In genomic region chr12:71135581-71135980, GRCm38 (mm10) we compare ENCODE assay signal across 8 mouse cellular contexts. TPM values are rescaled to one million over a fixed set of nuclear protein-coding genes. Genes with fewer than 3 reads are reported as not detected.
DNase-seq lines count a peak whose midpoint lies in the region; ATAC-seq and TF ChIP-seq lines count a peak whose summit lies in the region.

No protein-coding gene starts in this region.

- peak overlapping the region; percentile 73 for H3K4me2 ChIP-seq in hindbrain, embryonic 12.5 days (replicated peaks)
- peak overlapping the region; percentile 98 for H3K4me2 ChIP-seq in liver, embryonic 16.5 days (ENCODE audit: low read depth, low read length)

- H3K27ac ChIP-seq in ES-Bruce4 (ENCODE audit: insufficient read depth, low read length), result no peak overlapping the region
- no peak overlapping the region for H3K27ac ChIP-seq in hindbrain, embryonic 12.5 days
- no peak overlapping the region; the same call in 1 of the 2 replicates for H3K27ac ChIP-seq in liver, embryonic 16.5 days (ENCODE audit: low read length)

- H3K36me3 ChIP-seq in ES-Bruce4 (ENCODE audit: control insufficient read depth, insufficient read depth, low read length, poor library complexity, severe bottlenecking), result peaks cover 22% of the 10 kb centered on the region
- H3K36me3 ChIP-seq in hindbrain, embryonic 12.5 days, result peaks cover 25% of the 10 kb centered on the region
- H3K36me3 ChIP-seq in liver, embryonic 16.5 days (ENCODE audit: control insufficient read depth, insufficient read depth), result peaks cover 8% of the 10 kb centered on the region

- TF ChIP-seq CTCF in ES-Bruce4 (IDR thresholded peaks at IDR 0.05; ENCODE audit: low read depth, low read length), result no peak

- 36% methylated on average over 5 of the region's 5 CpGs for WGBS in hindbrain, embryonic 12.5 days
- WGBS in liver, embryonic 16.5 days (ENCODE audit: insufficient replicate concordance), result 7% methylated on average over 5 of the region's 5 CpGs

- no peak overlapping the region for H3K4me3 ChIP-seq in ES-Bruce4 (ENCODE audit: low read depth, low read length)
- H3K4me3 ChIP-seq in hindbrain, embryonic 12.5 days, result peak overlapping the region; percentile 74; the same call in 1 of the 2 replicates
- peak overlapping the region; percentile 97 for H3K4me3 ChIP-seq in liver, embryonic 16.5 days (ENCODE audit: low read depth, low read length)

- no peak for TF ChIP-seq POLR2A in ES-Bruce4 (IDR thresholded peaks at IDR 0.05; ENCODE audit: insufficient read depth, low read length)

- no peaks in the 10 kb centered on the region for H3K9me3 ChIP-seq in ES-Bruce4 (replicated peaks; ENCODE audit: control insufficient read depth, insufficient read depth, low read length, poor library complexity, severe bottlenecking)
- H3K9me3 ChIP-seq in hindbrain, embryonic 12.5 days (replicated peaks), result no peaks in the 10 kb centered on the region
- no peaks in the 10 kb centered on the region for H3K9me3 ChIP-seq in liver, embryonic 16.5 days (replicated peaks; ENCODE audit: control insufficient read depth, low read length)

- intact Hi-C loops in heart, postnatal 25 days (cut with DNase I), result loop anchor here (5.0 kb wide), 1 partner anchor 168 kb away; no protein-coding TSS in a partner anchor
- intact Hi-C loops in left cerebral cortex, postnatal 10 days (cut with DNase I), result no loop called here

- H3K27me3 ChIP-seq in ES-Bruce4 (ENCODE audit: control insufficient read depth, insufficient read depth, low read length, poor library complexity, severe bottlenecking), result no peaks in the 10 kb centered on the region
- no peaks in the 10 kb centered on the region for H3K27me3 ChIP-seq in hindbrain, embryonic 12.5 days
- H3K27me3 ChIP-seq in liver, embryonic 16.5 days (ENCODE audit: control insufficient read depth, insufficient read depth, low read depth, low read length), result no peaks in the 10 kb centered on the region

- no peak for TF ChIP-seq EP300 in ES-Bruce4 (IDR thresholded peaks at IDR 0.05; ENCODE audit: insufficient read depth, low read depth, low read length)

- peak; percentile 64 for DNase-seq in heart, adult 11 months
- no peak for DNase-seq in heart, postnatal 25 days (ENCODE audit: low spot score)
- no peak for DNase-seq in adrenal gland, adult 18-20 months (ENCODE audit: low spot score in 2 of 2)
- no peak for DNase-seq in thymus, adult 18-20 months
- no peak for DNase-seq in left cerebral cortex, postnatal 10 days (ENCODE audit: extremely low spot score in 1 of 2, low spot score in 2 of 2)

- H3K4me1 ChIP-seq in ES-Bruce4 (ENCODE audit: control insufficient read depth, insufficient read depth, low read length), result no peaks in the 10 kb centered on the region
- H3K4me1 ChIP-seq in hindbrain, embryonic 12.5 days, result peaks cover 23% of the 10 kb centered on the region
- peaks cover 12% of the 10 kb centered on the region for H3K4me1 ChIP-seq in liver, embryonic 16.5 days (ENCODE audit: control insufficient read depth, low read depth, low read length)

- H3K9ac ChIP-seq in ES-Bruce4 (ENCODE audit: low read depth, poor library complexity, severe bottlenecking), result peak overlapping the region; percentile 81
- no peak overlapping the region for H3K9ac ChIP-seq in hindbrain, embryonic 12.5 days
- H3K9ac ChIP-seq in liver, embryonic 16.5 days (ENCODE audit: low read depth, low read length), result peak overlapping the region; percentile 20; the same call in 1 of the 2 replicates

- ATAC-seq in hindbrain, embryonic 12.5 days (ENCODE audit: low FRiP score), result no peak
- ATAC-seq in liver, embryonic 16.5 days (ENCODE audit: low read depth), result no peak

RNA-seq across cellular contexts. Expression of gene Timm9, which starts 0.9 kb away (rescaled TPM):
- 10 to 100 TPM; 33.6 to 35.6 TPM for total RNA-seq in heart, postnatal 25 days (2021)
- polyA plus RNA-seq in ES-Bruce4 (2011; ENCODE audit: insufficient read depth, insufficient read length, low read depth, missing spikeins), result 60.7 and 69.3 TPM in 2 replicates
- 64.6 and 72.8 TPM in 2 replicates for polyA plus RNA-seq in hindbrain, embryonic 12.5 days (2016; fragmentation: Nextera tagmentation; extraction: Ambion mirVana)
- polyA plus RNA-seq in liver, embryonic 16.5 days (2015; fragmentation: Nextera tagmentation; extraction: Ambion mirVana), result 30.3 and 32.1 TPM in 2 replicates
- 10 to 100 TPM; 60.0 to 64.2 TPM for total RNA-seq in adrenal gland, adult 18-20 months (2021)
- 10 to 100 TPM; 64.8 to 74.0 TPM for total RNA-seq in left cerebral cortex, postnatal 10 days (2021)

RNA-seq across cellular contexts. Expression of gene 2700049A03Rik, which starts 1.1 kb away (rescaled TPM):
- total RNA-seq in heart, postnatal 25 days (2021), result 1 to 10 TPM; 3.0 to 3.3 TPM
- polyA plus RNA-seq in ES-Bruce4 (2011; ENCODE audit: insufficient read depth, insufficient read length, low read depth, missing spikeins), result 34.4 and 36.2 TPM in 2 replicates
- polyA plus RNA-seq in hindbrain, embryonic 12.5 days (2016; fragmentation: Nextera tagmentation; extraction: Ambion mirVana), result 17.9 and 18.6 TPM in 2 replicates
- 4.5 and 4.7 TPM in 2 replicates for polyA plus RNA-seq in liver, embryonic 16.5 days (2015; fragmentation: Nextera tagmentation; extraction: Ambion mirVana)
- total RNA-seq in adrenal gland, adult 18-20 months (2021), result 1 to 10 TPM; 5.1 to 7.3 TPM
- total RNA-seq in left cerebral cortex, postnatal 10 days (2021), result 1 to 10 TPM; 5.7 to 6.6 TPM

RNA-seq across cellular contexts. Expression of gene Tomm20l, which starts 24.4 kb away (rescaled TPM):
- 1 to 10 TPM in 1 of 2 experiments, under 1 TPM in 1; 0.81 to 2.1 TPM for total RNA-seq in heart, postnatal 25 days (2021)
- polyA plus RNA-seq in ES-Bruce4 (2011; ENCODE audit: insufficient read depth, insufficient read length, low read depth, missing spikeins), result 2.5 TPM in 1 of 2 replicates, not detected in the other
- polyA plus RNA-seq in hindbrain, embryonic 12.5 days (2016; fragmentation: Nextera tagmentation; extraction: Ambion mirVana), result not detected in 2 replicates
- polyA plus RNA-seq in liver, embryonic 16.5 days (2015; fragmentation: Nextera tagmentation; extraction: Ambion mirVana), result not detected in 2 replicates
- 1 to 10 TPM; 4.3 to 7.3 TPM for total RNA-seq in adrenal gland, adult 18-20 months (2021)
- total RNA-seq in left cerebral cortex, postnatal 10 days (2021), result not detected
